Mouse (Mus musculus) B cell, adult 62 days (primary cell): Measurements from ENCODE around the gene Gpatch8. TPM values are rescaled to one million over a fixed set of nuclear protein-coding genes. Genes with fewer than 3 reads are reported as not detected.

Source experiments
- total RNA-seq: library from RNA; stranded (reverse); gene quantifications from 4 replicates; pipeline ENCODE4 v1.2.4, GENCODE M21; 2023

Gpatch8 gene
- 53.5 to 60.5 TPM (median 55.3 TPM) in 4 replicates for total RNA-seq

GRCm38 (mm10) chr11:102556031-102556715 lies at the start of gene Gpatch8:
Gene Gpatch8, minus strand, starts transcription at chr11:102556392.

GRCm38 (mm10) chr11:102604010-102604584 lies 47.9 kb upstream of the Gpatch8 start, which contains the start of gene Fzd2:
Gene Fzd2, plus strand, starts transcription at chr11:102604396.

GRCm38 (mm10) chr11:102579165-102580033 lies 23.2 kb upstream of the Gpatch8 start, which contains the start of gene Gm11627:
Gene Gm11627, minus strand, starts transcription at chr11:102579461.

GRCm38 (mm10) chr11:102469648-102470357 lies 86.4 kb downstream of the Gpatch8 start, which contains the start of gene Itga2b:
Gene Itga2b, minus strand, starts transcription at chr11:102470122.

GRCm38 (mm10) chr11:102447497-102447896 lies 108.7 kb downstream of the Gpatch8 start, which contains the start of gene Fam171a2:
Gene Fam171a2, minus strand, starts transcription at chr11:102447682.

GRCm38 (mm10) chr11:102430121-102431017 lies 125.8 kb downstream of the Gpatch8 start, which contains the start of gene Grn:
Gene Grn, plus strand, starts transcription at chr11:102430315.

Other genes with a start within 250 kb of the Gpatch8 start
- gene Ubtf, start 236.7 kb downstream of the Gpatch8 start, total RNA-seq: 138 to 153 TPM (median 144 TPM) in 4 replicates
- gene Slc4a1, start 190.2 kb downstream of the Gpatch8 start, total RNA-seq: 0.69 TPM in 1 of 4 replicates, not detected in the others
- 1.1 to 6.1 TPM (median 2.3 TPM) in 4 replicates for gene Rundc3a, start 163.0 kb downstream of the Gpatch8 start, total RNA-seq
- gene Slc25a39, start 148.4 kb downstream of the Gpatch8 start, total RNA-seq: 37.6 to 44.2 TPM (median 41.6 TPM) in 4 replicates
- 58.2 to 73.6 TPM (median 69.4 TPM) in 4 replicates for gene Grn, start 126.1 kb downstream of the Gpatch8 start, total RNA-seq
- not detected in 4 replicates for gene Fam171a2, start 108.7 kb downstream of the Gpatch8 start, total RNA-seq
- 5.6 to 9.9 TPM (median 8.8 TPM) in 4 replicates for gene Itga2b, start 86.3 kb downstream of the Gpatch8 start, total RNA-seq
- not detected in 4 replicates for gene Gm11627, start 23.1 kb upstream of the Gpatch8 start, total RNA-seq
- 0.16 TPM in 1 of 4 replicates, not detected in the others for gene Fzd2, start 48.0 kb upstream of the Gpatch8 start, total RNA-seq
- not detected in 4 replicates for gene Meioc, start 107.3 kb upstream of the Gpatch8 start, total RNA-seq
- gene Ccdc43, start 141.4 kb upstream of the Gpatch8 start, total RNA-seq: 25.1 to 37.5 TPM (median 30.4 TPM) in 4 replicates
- gene Adam11, start 205.0 kb upstream of the Gpatch8 start, total RNA-seq: 2.1 TPM in 1 of 4 replicates, not detected in the others